Mouse (Mus musculus) midbrain, embryonic 13.5 days (tissue): ENCODE measurements at regions not wholly inside any gene's neighbourhood (a gene's known extent, or its start where the extent isn't known, plus 50 kb on each side); places are given as distances from the start of the nearest gene placed in this dataset.

Experiments
- ATAC-seq: fragments of 200-750 bp; cut with Nextera tagmentation; 2 replicates; pipeline ENCODE4 v1.8.0; 2017; ENCODE audit warnings: mild to moderate bottlenecking, moderate TSS enrichment, moderate library complexity
- H3K27ac ChIP-seq: fragments of 300-500 bp; sonication (generic); 2 replicates; pipeline ENCODE4 v1.5.1; 2015; ENCODE audit warnings: inconsistent platforms, mild to moderate bottlenecking, moderate library complexity
- H3K27me3 ChIP-seq: fragments of 300-500 bp; sonication (generic); 2 replicates; pipeline ENCODE4 v1.6.1; 2015; ENCODE audit warnings: mild to moderate bottlenecking, inconsistent platforms
- H3K36me3 ChIP-seq: fragments of 300-500 bp; sonication (generic); 2 replicates; pipeline ENCODE4 v1.6.1; 2015; ENCODE audit warnings: mild to moderate bottlenecking, inconsistent platforms
- H3K4me1 ChIP-seq: fragments of 300-500 bp; sonication (generic); replicated peaks from 2 replicates; pipeline ENCODE4 v1.6.1; 2015; ENCODE audit warnings: inconsistent platforms
- H3K4me2 ChIP-seq: fragments of 300-500 bp; sonication (generic); replicated peaks from 2 replicates; pipeline ENCODE4 v1.6.1; 2015; ENCODE audit warnings: moderate library complexity, mild to moderate bottlenecking, inconsistent platforms
- H3K4me3 ChIP-seq: fragments of 300-500 bp; sonication (generic); replicated peaks from 2 replicates; pipeline ENCODE4 v1.5.1; 2015; ENCODE audit warnings: mild to moderate bottlenecking, inconsistent platforms
- H3K9ac ChIP-seq: fragments of 300-500 bp; sonication (generic); replicated peaks from 2 replicates; pipeline ENCODE4 v1.6.1; 2015; ENCODE audit warnings: mild to moderate bottlenecking, inconsistent platforms
- H3K9me3 ChIP-seq: fragments of 300-500 bp; sonication (generic); 2 replicates; pipeline ENCODE4 v1.6.1; 2016; ENCODE audit warnings: mild to moderate bottlenecking, inconsistent platforms
- WGBS: fragments of 180-500 bp; shearing (Covaris S2); methylation state at CpG from one replicate; pipeline ENCODE4 v1.1.7; 2015; 5-methylcytosine and 5-hydroxymethylcytosine counted together

GRCm38 (mm10) chr4:7356202-7356601 lies 882.6 kb downstream of the Car8 start:
- no peak for ATAC-seq

DNA sequence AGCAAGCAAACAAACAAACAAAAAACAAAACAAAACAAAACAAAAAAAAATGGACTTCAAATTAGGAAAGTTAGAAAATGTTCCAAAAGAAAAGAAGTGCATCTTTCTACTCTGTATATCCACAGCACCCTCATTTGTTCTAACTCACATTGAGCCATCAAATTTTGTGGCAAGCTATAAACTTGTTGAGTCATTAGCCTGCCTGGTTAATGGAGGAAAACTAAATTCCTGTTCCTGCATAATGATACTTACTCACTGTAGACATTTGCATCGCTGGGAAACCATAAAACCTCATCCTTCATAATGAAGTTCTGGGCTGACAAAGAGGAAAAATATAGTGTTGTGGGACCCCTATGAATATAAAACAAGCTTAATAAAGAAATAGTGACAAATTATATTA lies 891.5 kb downstream of the Car8 start:
- Histone ChIP-seq H3K4me1 (no peaks in the 10 kb centered on the region), H3K9me3 (no peaks in the 10 kb centered on the region), H3K36me3 (no peaks in the 10 kb centered on the region), H3K4me2 (no peak overlapping the region), H3K27me3 (no peaks in the 10 kb centered on the region), H3K4me3 (no peak overlapping the region), H3K27ac (no peak overlapping the region), H3K9ac (no peak overlapping the region)
- 96% methylated on average over 1 of the region's 1 CpGs for WGBS
- ATAC-seq = no peak

More at GRCm38 (mm10) chr4:7356202-7356601, 882.6 kb downstream of the Car8 start:
- Histone ChIP-seq H3K4me3 (no peak overlapping the region), H3K27ac (no peak overlapping the region), H3K27me3 (no peaks in the 10 kb centered on the region), H3K36me3 (no peaks in the 10 kb centered on the region), H3K9me3 (no peaks in the 10 kb centered on the region), H3K4me2 (no peak overlapping the region), H3K4me1 (no peaks in the 10 kb centered on the region), H3K9ac (no peak overlapping the region)
- 88% methylated on average over 3 of the region's 3 CpGs for WGBS

- Histone ChIP-seq H3K4me3 (no peak overlapping the region), H3K4me2 (no peak overlapping the region), H3K4me1 (no peaks in the 10 kb centered on the region), H3K9me3 (no peaks in the 10 kb centered on the region), H3K27ac (no peak overlapping the region), H3K36me3 (no peaks in the 10 kb centered on the region), H3K27me3 (no peaks in the 10 kb centered on the region), H3K9ac (no peak overlapping the region)
- no peak for ATAC-seq
- WGBS = 88% methylated on average over 1 of the region's 1 CpGs
Observed at GRCm38 (mm10) chr4:7341159-7341558, 897.7 kb downstream of the Car8 start.

GRCm38 (mm10) chr4:7314261-7314660 lies 924.6 kb downstream of the Car8 start:
- no peak for ATAC-seq
- H3K4me1 ChIP-seq = no peaks in the 10 kb centered on the region
- H3K4me2 ChIP-seq = no peak overlapping the region
- H3K9ac ChIP-seq = no peak overlapping the region
- H3K36me3 ChIP-seq = no peaks in the 10 kb centered on the region
- H3K27me3 ChIP-seq = no peaks in the 10 kb centered on the region
- no peaks in the 10 kb centered on the region for H3K9me3 ChIP-seq
- H3K27ac ChIP-seq = no peak overlapping the region
- WGBS = 89% methylated on average over 4 of the region's 4 CpGs
- H3K4me3 ChIP-seq = no peak overlapping the region

- Histone ChIP-seq H3K4me1 (no peaks in the 10 kb centered on the region), H3K36me3 (no peaks in the 10 kb centered on the region), H3K4me3 (no peak overlapping the region), H3K27me3 (no peaks in the 10 kb centered on the region), H3K9ac (no peak overlapping the region), H3K9me3 (no peaks in the 10 kb centered on the region), H3K27ac (no peak overlapping the region), H3K4me2 (no peak overlapping the region)
- WGBS = 94% methylated on average over 2 of the region's 2 CpGs
- ATAC-seq = no peak
Observed at GRCm38 (mm10) chr4:7313219-7313618, 925.6 kb downstream of the Car8 start.

GRCm38 (mm10) chr4:7312160-7312559 lies 926.7 kb downstream of the Car8 start:
- no peaks in the 10 kb centered on the region for H3K9me3 ChIP-seq
- no peak overlapping the region for H3K27ac ChIP-seq
- H3K4me3 ChIP-seq = no peak overlapping the region
- no peak overlapping the region for H3K4me2 ChIP-seq
- H3K4me1 ChIP-seq = no peaks in the 10 kb centered on the region
- WGBS = 83% methylated on average over 1 of the region's 1 CpGs
- H3K9ac ChIP-seq = no peak overlapping the region
- no peaks in the 10 kb centered on the region for H3K27me3 ChIP-seq
- no peak for ATAC-seq
- no peaks in the 10 kb centered on the region for H3K36me3 ChIP-seq

DNA sequence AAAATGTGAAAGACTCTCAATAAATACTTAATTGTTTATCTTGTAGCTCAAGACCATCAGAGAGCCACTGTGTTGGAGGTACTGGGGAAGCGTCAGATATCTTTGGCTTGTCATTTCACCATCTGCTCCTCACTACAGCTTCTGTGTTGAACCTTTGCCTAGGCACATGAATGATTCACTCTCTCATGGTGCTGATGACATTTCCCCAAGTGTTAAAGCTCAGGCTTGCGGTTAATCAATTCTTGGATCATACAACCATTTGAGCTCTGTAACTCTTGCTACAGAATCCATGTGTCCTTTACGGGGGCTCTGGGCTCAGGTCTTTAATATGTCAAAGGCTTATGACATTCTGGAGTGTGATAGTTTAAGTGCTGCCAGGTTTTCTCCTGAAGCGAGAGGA lies 969.8 kb downstream of the Car8 start:
- H3K4me1 ChIP-seq = no peaks in the 10 kb centered on the region
- H3K4me3 ChIP-seq = no peak overlapping the region
- ATAC-seq = no peak
- H3K36me3 ChIP-seq = no peaks in the 10 kb centered on the region
- no peaks in the 10 kb centered on the region for H3K27me3 ChIP-seq
- no peaks in the 10 kb centered on the region for H3K9me3 ChIP-seq
- H3K9ac ChIP-seq = no peak overlapping the region
- no peak overlapping the region for H3K27ac ChIP-seq
- 96% methylated on average over 4 of the region's 4 CpGs for WGBS
- no peak overlapping the region for H3K4me2 ChIP-seq

DNA sequence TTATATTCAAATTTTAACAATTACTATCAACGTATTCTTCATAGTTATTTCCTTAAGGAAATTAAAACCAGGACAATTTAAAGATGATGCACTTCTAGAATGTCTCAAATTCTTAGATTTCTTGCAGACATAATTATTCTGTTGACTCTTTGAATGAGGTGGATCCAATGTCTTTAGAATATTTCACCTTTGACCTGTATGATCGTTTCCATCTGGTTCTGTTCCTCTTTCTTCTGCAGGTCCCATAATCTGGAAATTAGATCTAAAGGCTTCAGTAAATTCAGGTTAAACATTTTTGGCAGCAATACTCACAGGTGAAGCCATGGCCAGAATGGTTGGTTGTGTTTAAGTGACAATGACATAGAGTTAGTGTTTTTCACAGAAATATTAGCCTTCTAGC lies 982.4 kb downstream of the Car8 start:
- 87% methylated on average over 2 of the region's 2 CpGs for WGBS
- Histone ChIP-seq H3K9me3 (no peaks in the 10 kb centered on the region), H3K36me3 (no peaks in the 10 kb centered on the region), H3K4me3 (no peak overlapping the region), H3K27ac (no peak overlapping the region), H3K4me2 (no peak overlapping the region), H3K4me1 (no peaks in the 10 kb centered on the region), H3K9ac (no peak overlapping the region), H3K27me3 (no peaks in the 10 kb centered on the region)
- ATAC-seq = no peak

DNA sequence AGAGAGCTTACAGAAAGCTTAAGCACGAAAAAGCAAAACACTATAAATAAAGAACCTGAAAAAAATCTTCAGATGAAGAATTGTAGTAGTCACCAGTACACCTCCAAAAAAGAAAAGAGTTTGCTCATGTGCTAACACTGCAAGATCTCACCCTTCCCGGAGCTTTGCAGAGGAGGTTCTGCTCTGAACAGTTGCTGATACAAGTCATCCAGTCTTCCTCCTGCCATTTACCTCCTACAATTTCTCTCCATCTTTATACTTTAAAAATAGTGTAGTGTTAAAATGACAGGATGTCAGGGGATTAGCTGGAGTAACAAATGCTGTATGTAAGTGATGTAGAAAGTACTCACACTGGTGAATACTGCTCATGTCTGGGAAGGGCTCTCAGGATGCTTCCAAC lies 985.2 kb downstream of the Car8 start:
- Histone ChIP-seq H3K36me3 (no peaks in the 10 kb centered on the region), H3K4me3 (no peak overlapping the region), H3K9me3 (no peaks in the 10 kb centered on the region), H3K27me3 (no peaks in the 10 kb centered on the region), H3K4me1 (no peaks in the 10 kb centered on the region), H3K27ac (no peak overlapping the region), H3K9ac (no peak overlapping the region), H3K4me2 (no peak overlapping the region)
- ATAC-seq = no peak
- 93% methylated on average over 2 of the region's 2 CpGs for WGBS

DNA sequence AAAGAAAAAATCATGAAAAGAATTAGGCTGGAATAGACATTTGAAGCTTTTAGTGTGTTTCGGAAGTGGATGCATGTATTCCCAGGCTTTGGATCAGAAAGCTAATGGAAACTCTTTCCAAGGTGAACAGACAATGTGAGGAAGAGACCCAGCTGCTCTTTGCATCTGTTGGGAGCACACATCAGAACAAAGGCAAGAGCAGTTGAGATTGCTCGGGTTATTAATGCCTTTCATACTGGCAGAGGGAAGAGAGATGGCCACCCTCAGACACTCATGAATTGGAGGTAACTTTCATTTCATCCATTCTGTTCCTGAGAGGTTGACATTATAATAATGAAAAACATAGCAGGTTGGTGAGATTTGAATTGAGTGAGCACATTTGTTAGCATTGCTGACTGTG lies 987.2 kb downstream of the Car8 start:
- H3K4me2 ChIP-seq = no peak overlapping the region
- ATAC-seq = no peak
- H3K9me3 ChIP-seq = no peaks in the 10 kb centered on the region
- no peak overlapping the region for H3K9ac ChIP-seq
- no peaks in the 10 kb centered on the region for H3K27me3 ChIP-seq
- no peaks in the 10 kb centered on the region for H3K36me3 ChIP-seq
- H3K4me1 ChIP-seq = 0 out of 2 replicates have a peak, but pooled peaks cover 2% of the 10 kb centered on the region
- H3K4me3 ChIP-seq = no peak overlapping the region
- no peak overlapping the region for H3K27ac ChIP-seq
- 63% methylated on average over 2 of the region's 2 CpGs for WGBS

DNA sequence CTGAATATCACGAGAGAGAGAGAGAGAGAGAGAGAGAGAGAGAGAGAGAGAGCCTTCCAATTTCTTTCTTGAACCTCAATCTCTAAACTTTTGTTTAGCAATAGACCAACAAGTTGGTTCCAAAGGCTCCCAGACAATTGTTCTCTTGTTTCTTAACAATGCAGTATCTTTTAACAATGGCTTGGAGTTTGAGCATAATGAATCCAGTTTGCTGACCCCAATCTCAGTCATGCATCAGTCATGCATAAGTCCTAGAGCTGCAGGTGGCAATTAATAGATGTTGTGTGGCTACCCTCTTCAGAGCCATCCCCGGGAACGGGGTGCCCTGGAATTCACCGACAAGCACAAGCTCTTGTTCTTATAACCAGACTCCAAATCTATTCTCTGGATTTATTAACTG lies 991.0 kb downstream of the Car8 start:
- no peak overlapping the region for H3K4me3 ChIP-seq
- ATAC-seq = no peak
- no peak overlapping the region for H3K27ac ChIP-seq
- H3K9me3 ChIP-seq = no peaks in the 10 kb centered on the region
- 0 out of 2 replicates have a peak, but pooled peaks cover 2% of the 10 kb centered on the region for H3K4me1 ChIP-seq
- no peaks in the 10 kb centered on the region for H3K27me3 ChIP-seq
- no peak overlapping the region for H3K9ac ChIP-seq
- 52% methylated on average over 4 of the region's 4 CpGs for WGBS
- H3K4me2 ChIP-seq = no peak overlapping the region
- no peaks in the 10 kb centered on the region for H3K36me3 ChIP-seq

- WGBS = 46% methylated on average over 4 of the region's 4 CpGs
- no peak overlapping the region for H3K9ac ChIP-seq
- ATAC-seq = no peak
- H3K4me2 ChIP-seq = no peak overlapping the region
- no peaks in the 10 kb centered on the region for H3K36me3 ChIP-seq
- H3K4me3 ChIP-seq = no peak overlapping the region
- no peaks in the 10 kb centered on the region for H3K27me3 ChIP-seq
- H3K4me1 ChIP-seq = 0 out of 2 replicates have a peak, but pooled peaks cover 2% of the 10 kb centered on the region
- H3K9me3 ChIP-seq = no peaks in the 10 kb centered on the region
- H3K27ac ChIP-seq = no peak overlapping the region
Observed at GRCm38 (mm10) chr4:7247244-7247643, 991.6 kb downstream of the Car8 start.

DNA sequence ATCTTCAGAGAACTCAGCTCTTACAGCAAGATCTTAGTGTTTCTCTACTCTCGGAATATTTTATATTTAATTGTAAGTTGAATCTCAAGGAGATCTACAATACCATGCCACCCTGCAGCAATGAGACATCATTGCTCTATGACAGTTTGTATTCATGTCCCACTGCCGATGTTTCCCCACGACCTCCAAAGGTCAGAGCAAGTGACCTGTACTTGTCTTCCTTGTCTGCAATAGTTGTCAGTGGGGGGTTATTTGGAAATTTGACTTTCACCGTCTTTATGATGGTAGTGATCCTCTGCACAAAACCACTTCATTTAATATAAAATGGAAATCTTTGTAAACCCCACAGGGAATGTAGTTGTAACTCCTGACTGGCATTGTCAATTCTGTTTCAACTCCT lies 992.0 kb downstream of the Car8 start:
- Histone ChIP-seq H3K27ac (no peak overlapping the region), H3K4me2 (no peak overlapping the region), H3K9me3 (no peaks in the 10 kb centered on the region), H3K36me3 (no peaks in the 10 kb centered on the region), H3K4me1 (0 out of 2 replicates have a peak, but pooled peaks cover 2% of the 10 kb centered on the region), H3K4me3 (no peak overlapping the region), H3K27me3 (no peaks in the 10 kb centered on the region), H3K9ac (no peak overlapping the region)
- WGBS = 54% methylated on average over 4 of the region's 4 CpGs
- ATAC-seq = no peak
